In the genomic region with DNA sequence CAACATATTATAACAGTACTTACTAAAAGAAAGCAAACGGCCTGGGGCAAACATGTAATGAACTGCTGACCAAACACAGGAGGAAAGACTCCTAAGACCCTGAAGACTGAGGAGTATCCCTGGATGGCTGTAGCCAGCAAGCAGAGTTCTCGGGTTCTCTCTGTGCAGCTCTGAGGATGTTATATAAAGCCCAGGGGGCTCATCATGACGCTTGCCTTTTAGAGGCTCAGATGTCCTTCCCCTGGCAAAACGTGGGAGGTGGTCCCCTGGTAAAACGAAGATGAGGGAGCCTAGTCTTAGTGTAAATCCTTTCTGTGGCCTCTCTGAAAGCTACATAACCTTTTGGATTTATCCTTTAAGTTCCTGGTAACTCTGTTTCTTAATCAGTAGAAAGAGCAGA, we compare ENCODE assay signal across 26 mouse cellular contexts.
DNase-seq lines count a peak whose midpoint lies in the region; ATAC-seq and TF ChIP-seq lines count a peak whose summit lies in the region.
"Had no signal": no experiment of that assay in that cellular context is flagged by ENCODE, and none has a peak within 500 bp of the region (broad histone marks: within the 10 kb centered on the region; RNA-seq: fewer than 3 reads in every experiment).

No protein-coding gene starts in this region.

- no peak for ATAC-seq in liver, postnatal 0 days
- ATAC-seq in liver, embryonic 12.5 days = no peak
- ATAC-seq: CD4-positive, CD25-positive, alpha-beta regulatory T cell, adult 4 months; forebrain, embryonic 15.5 days; hindbrain, postnatal 0 days; inflammation-experienced regulatory T-cells, adult 6 months; intestine, embryonic 16.5 days had no signal

- 82% methylated on average over 5 of the region's 5 CpGs for WGBS in heart, adult 2 months
- 76% methylated on average over 5 of the region's 5 CpGs for WGBS in liver, postnatal 0 days (ENCODE audit: insufficient replicate concordance)
- 65% methylated on average over 5 of the region's 5 CpGs for whole genome bisulfite sequencing in liver, embryonic 12.5 days (ENCODE audit: insufficient replicate concordance)

- intact Hi-C loops in gastrocnemius, postnatal 36 days (cut with DNase I) = loop anchor here (5.0 to 10.0 kb wide), 2 partner anchors 37 to 115 kb away; partner anchors contain the start of gene Man2a1
- intact Hi-C loops in heart, adult 2 months (cut with DNase I) = loop anchor here (5.0 kb wide), 2 partner anchors 33 to 117 kb away; partner anchors contain the start of gene Man2a1

- no peaks in the 10 kb centered on the region for H3K79me2 ChIP-seq in heart, adult 2 months (replicated peaks; ENCODE audit: control insufficient read depth, insufficient read depth, low read length)

- TF ChIP-seq EP300 in heart, adult 2 months (IDR thresholded peaks at IDR 0.05; ENCODE audit: insufficient read depth, low read depth, low read length) = no peak
- no peak for TF ChIP-seq EP300 in liver, postnatal 0 days (IDR thresholded peaks at IDR 0.05; ENCODE audit: low read depth)

- H3K36me3 ChIP-seq in heart, adult 2 months (ENCODE audit: control insufficient read depth, insufficient read depth, low read length) = peaks cover 31% of the 10 kb centered on the region
- H3K36me3 ChIP-seq in liver, postnatal 0 days (replicated peaks; ENCODE audit: insufficient read depth, low read length) = peaks cover 39% of the 10 kb centered on the region
- peaks cover 32% of the 10 kb centered on the region for H3K36me3 ChIP-seq in liver, embryonic 12.5 days
- H3K36me3 ChIP-seq: embryonic facial prominence, embryonic 12.5 days had no signal

- no peak for TF ChIP-seq CTCF in heart, adult 2 months (IDR thresholded peaks at IDR 0.05)
- no peak for TF ChIP-seq CTCF in liver, postnatal 0 days (IDR thresholded peaks at IDR 0.05; ENCODE audit: low read depth)

- H3K9ac ChIP-seq in heart, adult 2 months (ENCODE audit: low read depth, low read length) = no peak overlapping the region
- no peak overlapping the region for H3K9ac ChIP-seq in liver, postnatal 0 days (replicated peaks)
- H3K9ac ChIP-seq in liver, embryonic 12.5 days = no peak overlapping the region
- H3K9ac ChIP-seq: embryonic facial prominence, embryonic 12.5 days; forebrain, embryonic 12.5 days; forebrain, embryonic 15.5 days; heart, embryonic 12.5 days; heart, embryonic 15.5 days; hindbrain, embryonic 14.5 days had no signal

- DNase-seq in gastrocnemius, adult 18-20 months (ENCODE audit: low spot score) = peak; percentile 28
- DNase-seq in gastrocnemius, postnatal 36 days = no peak
- no peak for DNase-seq in heart, adult 2 months
- DNase-seq in heart, postnatal 4 days = no peak
- no peak for DNase-seq in liver, postnatal 0 days
- DNase-seq: adrenal gland, adult 2 months; adrenal gland, postnatal 14 days; cerebellum, adult 11 months; cerebellum, adult 2 months; cerebellum, adult 9-11 months; cerebellum, postnatal 25 days; gastrocnemius, postnatal 14 days; heart, postnatal 36 days; kidney, adult 18-20 months had no signal

- H3K27me3 ChIP-seq in heart, adult 2 months (ENCODE audit: control insufficient read depth, insufficient read depth, low read length) = no peaks in the 10 kb centered on the region
- no peaks in the 10 kb centered on the region for H3K27me3 ChIP-seq in liver, postnatal 0 days (ENCODE audit: insufficient read depth, low read length)
- no peaks in the 10 kb centered on the region for H3K27me3 ChIP-seq in liver, embryonic 12.5 days (replicated peaks)
- H3K27me3 ChIP-seq: embryonic facial prominence, embryonic 12.5 days; forebrain, embryonic 12.5 days; forebrain, embryonic 15.5 days; heart, embryonic 12.5 days; heart, embryonic 15.5 days had no signal

- H3K9me3 ChIP-seq in liver, postnatal 0 days (ENCODE audit: low read length) = no peaks in the 10 kb centered on the region
- H3K9me3 ChIP-seq in liver, embryonic 12.5 days (replicated peaks) = no peaks in the 10 kb centered on the region
- H3K9me3 ChIP-seq: embryonic facial prominence, embryonic 12.5 days; forebrain, embryonic 12.5 days; forebrain, embryonic 15.5 days; heart, embryonic 12.5 days; heart, embryonic 15.5 days had no signal

- no peak overlapping the region for H3K4me2 ChIP-seq in liver, postnatal 0 days (ENCODE audit: low read depth, low read length)
- H3K4me2 ChIP-seq in liver, embryonic 12.5 days = no peak overlapping the region
- H3K4me2 ChIP-seq: embryonic facial prominence, embryonic 12.5 days; forebrain, embryonic 12.5 days; forebrain, embryonic 15.5 days; heart, embryonic 12.5 days; heart, embryonic 15.5 days; hindbrain, embryonic 14.5 days had no signal

- H3K4me1 ChIP-seq in heart, adult 2 months (ENCODE audit: control insufficient read depth, insufficient read depth, low read length) = peaks cover 6% of the 10 kb centered on the region
- no peaks in the 10 kb centered on the region for H3K4me1 ChIP-seq in liver, postnatal 0 days (ENCODE audit: insufficient read depth)
- H3K4me1 ChIP-seq in liver, embryonic 12.5 days = 0 out of 2 replicates have a peak, but pooled peaks cover 9% of the 10 kb centered on the region
- H3K4me1 ChIP-seq: forebrain, embryonic 12.5 days had no signal

- TF ChIP-seq POLR2A in heart, adult 2 months (IDR thresholded peaks at IDR 0.05; ENCODE audit: insufficient read depth, low read depth, low read length) = no peak

- peak overlapping the region; percentile 53 for H3K27ac ChIP-seq in heart, adult 2 months
- peak overlapping the region; percentile 30 for H3K27ac ChIP-seq in liver, postnatal 0 days (ENCODE audit: low read depth)
- no peak overlapping the region for H3K27ac ChIP-seq in liver, embryonic 12.5 days
- H3K27ac ChIP-seq: embryonic facial prominence, embryonic 12.5 days; forebrain, embryonic 12.5 days; forebrain, embryonic 15.5 days; heart, embryonic 15.5 days; hindbrain, embryonic 14.5 days; hindbrain, postnatal 0 days had no signal

- no peak overlapping the region for H3K4me3 ChIP-seq in heart, adult 2 months
- no peak overlapping the region for H3K4me3 ChIP-seq in liver, postnatal 0 days (ENCODE audit: low read depth, low read length)
- H3K4me3 ChIP-seq in liver, embryonic 12.5 days = no peak overlapping the region
- H3K4me3 ChIP-seq: embryonic facial prominence, embryonic 12.5 days; erythroblast, embryonic 14.5 days; forebrain, embryonic 12.5 days; forebrain, embryonic 15.5 days; heart, embryonic 12.5 days; heart, embryonic 15.5 days had no signal
